In genomic region chr4:97419845-97420244, GRCm38 (mm10) we compare ENCODE assay signal across 16 mouse cellular contexts.
"Had no signal": no experiment of that assay in that cellular context is flagged by ENCODE, and none has a peak within 500 bp of the region (broad histone marks: within the 10 kb centered on the region; RNA-seq: fewer than 3 reads in every experiment).

No protein-coding gene starts in this region.

- H3K4me2 ChIP-seq: neural tube, embryonic 13.5 days; neural tube, embryonic 15.5 days; stomach, embryonic 15.5 days had no signal

- DNase-seq: retina, postnatal 1 day; right cerebral cortex, adult 18-20 months; right cerebral cortex, postnatal 14 days; right cerebral cortex, postnatal 25 days; right cerebral cortex, postnatal 4 days; spleen, adult 18-20 months; thymus, adult 18-20 months; thymus, adult 2 months; thymus, postnatal 14 days; thymus, postnatal 25 days; thymus, postnatal 36 days; thymus, postnatal 4 days had no signal

- H3K9ac ChIP-seq: neural tube, embryonic 13.5 days; neural tube, embryonic 15.5 days; stomach, embryonic 15.5 days had no signal

- H3K27ac ChIP-seq: neural tube, embryonic 13.5 days; neural tube, embryonic 15.5 days; stomach, embryonic 15.5 days; stomach, postnatal 0 days had no signal

- H3K9me3 ChIP-seq: neural tube, embryonic 13.5 days; neural tube, embryonic 15.5 days; stomach, embryonic 15.5 days had no signal

- H3K4me1 ChIP-seq: stomach, embryonic 15.5 days had no signal

- H3K4me3 ChIP-seq: neural tube, embryonic 13.5 days; neural tube, embryonic 15.5 days; stomach, embryonic 15.5 days had no signal

- H3K27me3 ChIP-seq: neural tube, embryonic 13.5 days; neural tube, embryonic 15.5 days; stomach, embryonic 15.5 days had no signal

- H3K36me3 ChIP-seq: neural tube, embryonic 13.5 days; neural tube, embryonic 15.5 days; stomach, embryonic 15.5 days had no signal
